ENCODE assay signal across 9 mouse cellular contexts in the genomic region with DNA sequence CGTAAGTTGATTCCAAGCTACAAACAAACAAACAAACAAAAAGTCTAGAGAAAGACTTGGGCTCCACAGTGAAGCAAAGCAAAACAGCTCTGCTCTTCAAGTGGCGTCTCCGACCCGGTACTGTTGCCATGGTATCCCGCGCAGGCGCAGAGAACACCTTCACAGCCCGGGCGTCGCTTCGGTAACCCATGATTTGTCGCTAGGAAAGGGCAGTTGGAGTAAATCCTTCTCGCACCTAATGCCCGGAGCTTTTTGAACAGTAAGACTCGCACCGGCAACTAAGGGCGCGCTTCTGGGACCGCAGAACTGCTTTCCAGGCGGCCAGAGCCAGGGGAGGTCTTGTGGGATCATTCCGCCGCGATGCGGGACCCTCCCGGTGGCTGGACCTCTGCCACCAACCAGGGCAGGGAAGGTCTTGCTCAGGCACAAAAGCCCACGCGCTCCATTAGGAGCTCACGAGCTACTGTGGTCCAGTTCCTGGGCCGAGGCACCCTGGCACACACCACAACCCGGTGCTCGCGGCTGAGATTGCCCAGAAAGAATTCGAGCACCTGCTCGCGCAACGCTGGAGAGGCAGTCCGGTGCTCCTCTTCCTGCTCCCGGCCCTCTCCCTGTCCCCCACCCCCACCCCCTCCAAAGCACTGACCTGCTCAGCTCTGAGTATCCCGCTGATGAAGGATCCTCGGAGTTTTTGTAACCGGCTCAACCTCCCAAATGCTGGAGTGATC. TPM values are rescaled to one million over a fixed set of nuclear protein-coding genes. Genes with fewer than 3 reads are reported as not detected.
DNase-seq lines count a peak whose midpoint lies in the region; ATAC-seq lines count a peak whose summit lies in the region.
"Had no signal": no experiment of that assay in that cellular context is flagged by ENCODE, and none has a peak within 500 bp of the region (broad histone marks: within the 10 kb centered on the region; RNA-seq: fewer than 3 reads in every experiment).

No protein-coding gene starts in this region.

- H3K27ac ChIP-seq in embryonic facial prominence, embryonic 15.5 days (replicated peaks): peak overlapping the region; percentile 8; the same call in 1 of the 2 replicates
- no peak overlapping the region for H3K27ac ChIP-seq in heart, embryonic 12.5 days (ENCODE audit: poor library complexity, severe bottlenecking)
- peak overlapping the region; percentile 93 for H3K27ac ChIP-seq in kidney, embryonic 16.5 days (ENCODE audit: low read length)
- H3K27ac ChIP-seq in limb, embryonic 15.5 days: no peak overlapping the region
- H3K27ac ChIP-seq in midbrain, embryonic 16.5 days (ENCODE audit: low read length): peak overlapping the region; percentile 91
- peak overlapping the region; percentile 66 for H3K27ac ChIP-seq in stomach, embryonic 14.5 days (ENCODE audit: low read length)

- H3K4me2 ChIP-seq in embryonic facial prominence, embryonic 15.5 days (replicated peaks): peak overlapping the region; percentile 100
- peak overlapping the region; percentile 100 for H3K4me2 ChIP-seq in heart, embryonic 12.5 days
- H3K4me2 ChIP-seq in kidney, embryonic 16.5 days (replicated peaks; ENCODE audit: low read depth, low read length): peak overlapping the region; percentile 96
- H3K4me2 ChIP-seq in limb, embryonic 15.5 days: peak overlapping the region; percentile 100
- H3K4me2 ChIP-seq in midbrain, embryonic 16.5 days (ENCODE audit: low read length): peak overlapping the region; percentile 93
- H3K4me2 ChIP-seq in stomach, embryonic 14.5 days (replicated peaks; ENCODE audit: low read depth, low read length): peak overlapping the region; percentile 99

- H3K4me1 ChIP-seq in embryonic facial prominence, embryonic 15.5 days: peaks cover 10% of the 10 kb centered on the region
- peaks cover 11% of the 10 kb centered on the region; the same call in 1 of the 2 replicates for H3K4me1 ChIP-seq in heart, embryonic 12.5 days (replicated peaks)
- peaks cover 47% of the 10 kb centered on the region for H3K4me1 ChIP-seq in kidney, embryonic 16.5 days (ENCODE audit: insufficient read depth, low read length)
- peaks cover 9% of the 10 kb centered on the region for H3K4me1 ChIP-seq in limb, embryonic 15.5 days
- H3K4me1 ChIP-seq in midbrain, embryonic 16.5 days (ENCODE audit: control insufficient read depth, insufficient read depth, low read length): peaks cover 18% of the 10 kb centered on the region
- no peaks in the 10 kb centered on the region for H3K4me1 ChIP-seq in stomach, embryonic 14.5 days (ENCODE audit: control insufficient read depth, insufficient read depth, low read length)

- no peaks in the 10 kb centered on the region for H3K36me3 ChIP-seq in embryonic facial prominence, embryonic 15.5 days
- H3K36me3 ChIP-seq in heart, embryonic 12.5 days: no peaks in the 10 kb centered on the region
- H3K36me3 ChIP-seq in kidney, embryonic 16.5 days (ENCODE audit: insufficient read depth, low read length): no peaks in the 10 kb centered on the region
- no peaks in the 10 kb centered on the region for H3K36me3 ChIP-seq in limb, embryonic 15.5 days
- H3K36me3 ChIP-seq in midbrain, embryonic 16.5 days (ENCODE audit: control insufficient read depth, insufficient read depth, low read length): no peaks in the 10 kb centered on the region
- no peaks in the 10 kb centered on the region for H3K36me3 ChIP-seq in stomach, embryonic 14.5 days (ENCODE audit: control insufficient read depth, insufficient read depth, low read length)

- peak overlapping the region; percentile 47 for H3K9ac ChIP-seq in embryonic facial prominence, embryonic 15.5 days
- H3K9ac ChIP-seq in heart, embryonic 12.5 days: peak overlapping the region; percentile 71
- peak overlapping the region; percentile 82 for H3K9ac ChIP-seq in kidney, embryonic 16.5 days (replicated peaks; ENCODE audit: low read length)
- peak overlapping the region; percentile 33 for H3K9ac ChIP-seq in limb, embryonic 15.5 days
- H3K9ac ChIP-seq in midbrain, embryonic 16.5 days (ENCODE audit: low read depth, low read length): peak overlapping the region; percentile 84
- H3K9ac ChIP-seq in stomach, embryonic 14.5 days (replicated peaks; ENCODE audit: low read depth, low read length): peak overlapping the region; percentile 34

- H3K4me3 ChIP-seq in embryonic facial prominence, embryonic 15.5 days (replicated peaks): peak overlapping the region; percentile 63
- peak overlapping the region; percentile 71 for H3K4me3 ChIP-seq in heart, embryonic 12.5 days
- peak overlapping the region; percentile 78 for H3K4me3 ChIP-seq in kidney, embryonic 16.5 days (ENCODE audit: low read length)
- peak overlapping the region; percentile 58 for H3K4me3 ChIP-seq in limb, embryonic 15.5 days
- H3K4me3 ChIP-seq in midbrain, embryonic 16.5 days (ENCODE audit: low read depth, low read length): peak overlapping the region; percentile 84
- H3K4me3 ChIP-seq in stomach, embryonic 14.5 days (ENCODE audit: low read depth, low read length): peak overlapping the region; percentile 65

- DNase-seq in urinary bladder, adult 18-20 months (ENCODE audit: low spot score in 2 of 2): peak; percentile 37 to 41
- DNase-seq in urinary bladder, postnatal 10 days (ENCODE audit: low spot score): no peak

- WGBS in embryonic facial prominence, embryonic 15.5 days: under 1% methylated on average over 41 of the region's 41 CpGs
- whole genome bisulfite sequencing in heart, embryonic 12.5 days: under 1% methylated on average over 41 of the region's 41 CpGs
- under 1% methylated on average over 41 of the region's 41 CpGs for WGBS in kidney, embryonic 16.5 days
- under 1% methylated on average over 41 of the region's 41 CpGs for WGBS in limb, embryonic 15.5 days
- WGBS in midbrain, embryonic 16.5 days: under 1% methylated on average over 41 of the region's 41 CpGs
- under 1% methylated on average over 36 of the region's 41 CpGs for WGBS in stomach, embryonic 14.5 days

- H3K9me3 ChIP-seq in embryonic facial prominence, embryonic 15.5 days (replicated peaks): no peaks in the 10 kb centered on the region
- H3K9me3 ChIP-seq in heart, embryonic 12.5 days (replicated peaks): no peaks in the 10 kb centered on the region
- H3K9me3 ChIP-seq in kidney, embryonic 16.5 days (ENCODE audit: low read length): no peaks in the 10 kb centered on the region
- H3K9me3 ChIP-seq in limb, embryonic 15.5 days: no peaks in the 10 kb centered on the region
- no peaks in the 10 kb centered on the region for H3K9me3 ChIP-seq in midbrain, embryonic 16.5 days (replicated peaks; ENCODE audit: control insufficient read depth, low read length, poor library complexity, severe bottlenecking)
- H3K9me3 ChIP-seq in stomach, embryonic 14.5 days (ENCODE audit: control insufficient read depth, low read depth, low read length): no peaks in the 10 kb centered on the region

- ATAC-seq in embryonic facial prominence, embryonic 15.5 days (ENCODE audit: insufficient number of reproducible peaks, low FRiP score, low TSS enrichment, low read depth): peak; percentile 77
- ATAC-seq in heart, embryonic 12.5 days (ENCODE audit: insufficient number of reproducible peaks, low FRiP score): peak; percentile 79
- ATAC-seq in kidney, embryonic 16.5 days (ENCODE audit: low FRiP score, low TSS enrichment): peak; percentile 86
- no peak for ATAC-seq in limb, embryonic 15.5 days (ENCODE audit: insufficient number of reproducible peaks, low FRiP score, low TSS enrichment, low read depth)
- ATAC-seq in midbrain, embryonic 16.5 days: peak; percentile 95
- ATAC-seq in stomach, embryonic 14.5 days (ENCODE audit: insufficient number of reproducible peaks, insufficient read depth, low FRiP score, low read depth): peak; percentile 80

- peaks cover 4% of the 10 kb centered on the region; the same call in 1 of the 2 replicates for H3K27me3 ChIP-seq in embryonic facial prominence, embryonic 15.5 days
- no peaks in the 10 kb centered on the region; the same call in 1 of the 2 replicates for H3K27me3 ChIP-seq in heart, embryonic 12.5 days (replicated peaks)
- no peaks in the 10 kb centered on the region for H3K27me3 ChIP-seq in kidney, embryonic 16.5 days (ENCODE audit: insufficient read depth, low read length)
- H3K27me3 ChIP-seq in limb, embryonic 15.5 days: peaks cover 24% of the 10 kb centered on the region; the same call in 1 of the 2 replicates
- H3K27me3 ChIP-seq in midbrain, embryonic 16.5 days (ENCODE audit: control insufficient read depth, insufficient read depth, low read depth, low read length): no peaks in the 10 kb centered on the region
- H3K27me3 ChIP-seq in stomach, embryonic 14.5 days (ENCODE audit: control insufficient read depth, insufficient read depth, low read length): no peaks in the 10 kb centered on the region

RNA-seq across cellular contexts. Expression of a gene that starts 0.5 kb away (rescaled TPM):
- 2.4 and 2.7 TPM in 2 replicates for polyA plus RNA-seq in embryonic facial prominence, embryonic 15.5 days (2015; fragmentation: Nextera tagmentation; extraction: Ambion mirVana)
- 0.50 and 0.68 TPM in 2 replicates for polyA plus RNA-seq in heart, embryonic 12.5 days (2016; fragmentation: Nextera tagmentation; extraction: Ambion mirVana)
- polyA plus RNA-seq in kidney, embryonic 16.5 days (2015; fragmentation: Nextera tagmentation; extraction: Ambion mirVana): 11.4 and 12.1 TPM in 2 replicates
- polyA plus RNA-seq in limb, embryonic 15.5 days (2015; fragmentation: Nextera tagmentation; extraction: Ambion mirVana): 1.1 and 1.2 TPM in 2 replicates
- polyA plus RNA-seq in midbrain, embryonic 16.5 days (2015; fragmentation: Nextera tagmentation; extraction: Ambion mirVana): 11.8 and 11.9 TPM in 2 replicates
- 11.6 and 13.1 TPM in 2 replicates for polyA plus RNA-seq in stomach, embryonic 14.5 days (2014; fragmentation: Nextera tagmentation; extraction: Ambion mirVana)
- polyA plus RNA-seq: C2C12 had no signal

RNA-seq across cellular contexts. Expression of a gene that starts 30.5 kb away (rescaled TPM):
- polyA plus RNA-seq in embryonic facial prominence, embryonic 15.5 days (2015; fragmentation: Nextera tagmentation; extraction: Ambion mirVana): 9.6 and 9.9 TPM in 2 replicates
- polyA plus RNA-seq in heart, embryonic 12.5 days (2016; fragmentation: Nextera tagmentation; extraction: Ambion mirVana): 5.3 and 5.7 TPM in 2 replicates
- 5.5 and 6.1 TPM in 2 replicates for polyA plus RNA-seq in kidney, embryonic 16.5 days (2015; fragmentation: Nextera tagmentation; extraction: Ambion mirVana)
- 7.9 and 8.4 TPM in 2 replicates for polyA plus RNA-seq in limb, embryonic 15.5 days (2015; fragmentation: Nextera tagmentation; extraction: Ambion mirVana)
- polyA plus RNA-seq in midbrain, embryonic 16.5 days (2015; fragmentation: Nextera tagmentation; extraction: Ambion mirVana): 7.7 and 8.3 TPM in 2 replicates
- polyA plus RNA-seq in stomach, embryonic 14.5 days (2014; fragmentation: Nextera tagmentation; extraction: Ambion mirVana): 4.6 and 6.8 TPM in 2 replicates

Comparison
In these comparisons a context has a peak if more than half of its experiments do, and no peak if none do; other contexts are left out.
1. H3K27ac ChIP-seq: peak in embryonic facial prominence, embryonic 15.5 days (single experiment), kidney, embryonic 16.5 days (single experiment), midbrain, embryonic 16.5 days (single experiment) and stomach, embryonic 14.5 days (single experiment); none in heart, embryonic 12.5 days (single experiment) and limb, embryonic 15.5 days (single experiment).
2. H3K9ac ChIP-seq: peak in every context shown above with its lines; median percentile 84 in midbrain, embryonic 16.5 days; 82 in kidney, embryonic 16.5 days; 71 in heart, embryonic 12.5 days; 47 in embryonic facial prominence, embryonic 15.5 days; 34 in stomach, embryonic 14.5 days; 33 in limb, embryonic 15.5 days.
3. Peak in every context shown above with its lines, with median percentiles within 50 percentile points of each other: H3K4me2 ChIP-seq and H3K4me3 ChIP-seq.